Mouse (Mus musculus): ENCODE measurements around the gene Gm28363. TPM values are rescaled to one million over a fixed set of nuclear protein-coding genes. Genes with fewer than 3 reads are reported as not detected.

Gm28363 gene
- not detected for polyA plus RNA-seq (2014; fragmentation: Illumina TruSeq; extraction: RNeasy Lipid Tissue Mini Kit (QIAGEN cat#74804))

GRCm38 (mm10) chr1:117696831-117697230 lies at the start of gene Gm28363:
Gene Gm28363 (plus strand): TSS chr1:117697131.

Other genes starting within 250 kb of the Gm28363 start
- 2.1 TPM for gene B020011L13Rik, start 84.0 kb downstream of the Gm28363 start, polyA plus RNA-seq (2014; fragmentation: Illumina TruSeq; extraction: RNeasy Lipid Tissue Mini Kit (QIAGEN cat#74804))
- gene Gm28360, start 132.9 kb downstream of the Gm28363 start, polyA plus RNA-seq (2014; fragmentation: Illumina TruSeq; extraction: RNeasy Lipid Tissue Mini Kit (QIAGEN cat#74804)) = not detected
- not detected for gene Gm28168, start 230.9 kb downstream of the Gm28363 start, polyA plus RNA-seq (2014; fragmentation: Illumina TruSeq; extraction: RNeasy Lipid Tissue Mini Kit (QIAGEN cat#74804))

Measured in ovary, adult 10 weeks (tissue).